Mouse (Mus musculus): ENCODE measurements around the gene Pgam2.

GRCm38 (mm10) chr11:5803551-5803981 lies at the start of gene Pgam2:
- TF ChIP-seq POLR2A (IDR thresholded peaks at IDR 0.05; ENCODE audit: control insufficient read depth, extremely low read depth, insufficient read depth, low read length, poor library complexity) (no peak), CTCF (IDR thresholded peaks at IDR 0.05; ENCODE audit: borderline replicate concordance, control insufficient read depth, extremely low read depth, insufficient read depth, low read length, poor library complexity) (no peak)
